Mouse (Mus musculus): ENCODE data around the gene Pla2g4b.

- TF ChIP-seq EP300 (IDR thresholded peaks at IDR 0.05; ENCODE audit: low read depth) (no peak), CTCF (IDR thresholded peaks at IDR 0.05; ENCODE audit: low read depth) (no peak)
Observed at GRCm38 (mm10) chr2:120017599-120017998, 15.6 kb upstream of the Pla2g4b start.

Measured in liver, embryonic 14.5 days (tissue).